Mouse (Mus musculus): Measurements from ENCODE around the gene Akap8. TPM values are rescaled to one million over a fixed set of nuclear protein-coding genes. Genes with fewer than 3 reads are reported as not detected.

Akap8 gene
- total RNA-seq, 2 experiments from 2014 or later: 28.2 to 37.0 TPM

GRCm38 (mm10) chr17:32283771-32284221, 37.2 kb downstream of the Akap8 start:
- DNase-seq: peak; percentile 68

GRCm38 (mm10) chr17:32283341-32283740, 37.7 kb downstream of the Akap8 start:
- DNase-seq: no peak

GRCm38 (mm10) chr17:32281611-32282310, 39.3 kb downstream of the Akap8 start:
- DNase-seq: no peak

GRCm38 (mm10) chr17:32281126-32281525, 39.9 kb downstream of the Akap8 start:
- DNase-seq: no peak

- no peak for DNase-seq
These were observed 40.5 kb downstream of the Akap8 start for GRCm38 (mm10) chr17:32280575-32280974.

- DNase-seq: no peak
These were observed 43.8 kb downstream of the Akap8 start for GRCm38 (mm10) chr17:32277201-32277600.

GRCm38 (mm10) chr17:32275568-32275967, 45.5 kb downstream of the Akap8 start:
- no peak for DNase-seq

- no peak for DNase-seq
These were observed 51.9 kb downstream of the Akap8 start for GRCm38 (mm10) chr17:32269151-32269550.

GRCm38 (mm10) chr17:32268540-32268960, 52.5 kb downstream of the Akap8 start:
- no peak for DNase-seq

GRCm38 (mm10) chr17:32268096-32268495, 52.9 kb downstream of the Akap8 start:
- no peak for DNase-seq

GRCm38 (mm10) chr17:32267617-32268016, 53.4 kb downstream of the Akap8 start:
- no peak for DNase-seq

- no peak for DNase-seq
These were observed 57.4 kb downstream of the Akap8 start for GRCm38 (mm10) chr17:32263672-32264071.

- DNase-seq: no peak
These were observed 58.0 kb downstream of the Akap8 start for GRCm38 (mm10) chr17:32262831-32263559.

GRCm38 (mm10) chr17:32258869-32259268, 62.2 kb downstream of the Akap8 start:
- no peak for DNase-seq

- DNase-seq: no peak
These were observed 63.1 kb downstream of the Akap8 start for GRCm38 (mm10) chr17:32257944-32258343.

GRCm38 (mm10) chr17:32257452-32257851, 63.6 kb downstream of the Akap8 start:
- DNase-seq: no peak

GRCm38 (mm10) chr17:32256896-32257295, 64.1 kb downstream of the Akap8 start:
- no peak for DNase-seq

Other genes starting within 250 kb of the Akap8 start
- 10 to 100 TPM; 12.6 to 13.4 TPM for gene Notch3, start 154.4 kb downstream of the Akap8 start, total RNA-seq (2021)
- gene Ephx3, start 131.7 kb downstream of the Akap8 start, total RNA-seq (2021): under 1 TPM; 0.40 to 0.46 TPM
- 10 to 100 TPM; 36.6 to 37.5 TPM for gene Brd4, start 36.5 kb downstream of the Akap8 start, total RNA-seq (2021)
- 10 to 100 TPM; 26.0 to 33.3 TPM for gene Akap8l, start 29.4 kb upstream of the Akap8 start, total RNA-seq (2021)
- 10 to 100 TPM; 10.9 TPM for gene Wiz, start 68.2 kb upstream of the Akap8 start, total RNA-seq (2021)
- under 1 TPM in 1 of 2 experiments, not detected in 1; 0.27 TPM for gene Rasal3, start 82.3 kb upstream of the Akap8 start, total RNA-seq (2021)
- gene Pglyrp2, start 102.9 kb upstream of the Akap8 start, total RNA-seq (2021): not detected
- 10 to 100 TPM in 1 of 2 experiments, under 1 TPM in 1; 0.26 to 22.0 TPM for gene Cyp4f39, start 131.5 kb upstream of the Akap8 start, total RNA-seq (2021)
- 1 to 10 TPM; 1.5 to 2.0 TPM for gene Cyp4f17, start 184.8 kb upstream of the Akap8 start, total RNA-seq (2021)
- gene Cyp4f16, start 215.3 kb upstream of the Akap8 start, total RNA-seq (2021): 1 to 10 TPM in 1 of 2 experiments, under 1 TPM in 1; 0.72 to 2.2 TPM

Measured in gastrocnemius, postnatal 25 days (tissue).